ENCODE assay signal across 18 mouse cellular contexts in the genomic region with DNA sequence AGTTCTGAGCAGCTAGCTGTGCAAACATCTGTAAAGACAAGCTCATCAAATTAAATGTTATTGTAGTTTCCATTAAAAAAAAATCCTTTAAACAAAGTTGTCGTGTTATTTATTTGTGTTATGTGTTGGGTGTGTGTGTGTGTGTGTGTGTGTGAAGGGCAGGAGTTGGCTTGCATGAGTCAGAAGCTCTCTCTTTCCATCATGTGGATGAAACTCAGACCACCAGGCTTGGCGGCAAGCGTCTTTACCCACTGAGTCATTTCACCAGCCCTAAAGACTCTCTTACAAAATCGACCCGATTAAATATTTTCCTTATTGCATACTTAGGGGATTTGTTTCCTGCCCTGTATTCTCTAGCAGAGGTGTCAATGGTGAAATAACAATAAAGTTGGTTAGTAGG.
"Had no signal": no experiment of that assay in that cellular context is flagged by ENCODE, and none has a peak within 500 bp of the region (broad histone marks: within the 10 kb centered on the region; RNA-seq: fewer than 3 reads in every experiment).

No protein-coding gene starts in this region.

- H3K9me3 ChIP-seq: midbrain, embryonic 10.5 days; midbrain, embryonic 13.5 days; midbrain, embryonic 15.5 days; neural tube, embryonic 13.5 days; neural tube, embryonic 15.5 days; stomach, embryonic 15.5 days had no signal

- H3K27ac ChIP-seq: midbrain, embryonic 10.5 days; midbrain, embryonic 13.5 days; midbrain, embryonic 15.5 days; neural tube, embryonic 13.5 days; neural tube, embryonic 15.5 days; stomach, embryonic 15.5 days; stomach, postnatal 0 days had no signal

- H3K9ac ChIP-seq: lung, embryonic 14.5 days; midbrain, embryonic 13.5 days; midbrain, embryonic 15.5 days; neural tube, embryonic 13.5 days; neural tube, embryonic 15.5 days; stomach, embryonic 15.5 days had no signal

- ATAC-seq: midbrain, embryonic 13.5 days; midbrain, embryonic 15.5 days had no signal

- H3K4me3 ChIP-seq: midbrain, embryonic 10.5 days; midbrain, embryonic 13.5 days; midbrain, embryonic 15.5 days; myocyte; neural tube, embryonic 13.5 days; neural tube, embryonic 15.5 days; stomach, embryonic 15.5 days had no signal

- H3K4me2 ChIP-seq: lung, embryonic 14.5 days; midbrain, embryonic 13.5 days; midbrain, embryonic 15.5 days; neural tube, embryonic 13.5 days; neural tube, embryonic 15.5 days; stomach, embryonic 15.5 days had no signal

- DNase-seq: lung, adult 18-20 months; lung, embryonic 14.5 days; lung, postnatal 10 days; lung, postnatal 4 days; retina, postnatal 1 day; right cerebral cortex, adult 18-20 months; right cerebral cortex, postnatal 14 days; thymus, adult 2 months; thymus, postnatal 25 days; thymus, postnatal 4 days had no signal

- H3K27me3 ChIP-seq: midbrain, embryonic 13.5 days; midbrain, embryonic 15.5 days; neural tube, embryonic 13.5 days; neural tube, embryonic 15.5 days; stomach, embryonic 15.5 days had no signal

- H3K4me1 ChIP-seq: midbrain, embryonic 10.5 days; midbrain, embryonic 13.5 days; midbrain, embryonic 15.5 days; neural tube, embryonic 13.5 days; neural tube, embryonic 15.5 days; stomach, embryonic 15.5 days had no signal

- H3K36me3 ChIP-seq: midbrain, embryonic 10.5 days; midbrain, embryonic 13.5 days; midbrain, embryonic 15.5 days; neural tube, embryonic 13.5 days; neural tube, embryonic 15.5 days; stomach, embryonic 15.5 days had no signal
